Mouse (Mus musculus): Measurements from ENCODE around the gene Dpp8. TPM values are rescaled to one million over a fixed set of nuclear protein-coding genes. Genes with fewer than 3 reads are reported as not detected.

Dpp8 gene
- total RNA-seq, 1 experiment from 2014 or later: 86.9 TPM

Other genes starting within 250 kb of the Dpp8 start
- 18.6 and 20.7 TPM in 2 replicates for gene Dennd4a, start 221.1 kb upstream of the Dpp8 start, total RNA-seq (2021)
- gene Slc24a1, start 80.8 kb upstream of the Dpp8 start, total RNA-seq (2021): 0.07 and 0.15 TPM in 2 replicates
- gene Ints14, start 71.5 kb upstream of the Dpp8 start, total RNA-seq (2021): 27.2 and 30.1 TPM in 2 replicates
- gene Hacd3, start 10.7 kb upstream of the Dpp8 start, total RNA-seq (2021): 179 and 191 TPM in 2 replicates
- 18.3 and 23.2 TPM in 2 replicates for gene Igdcc4, start 69.1 kb downstream of the Dpp8 start, total RNA-seq (2021)
- 1.2 and 1.4 TPM in 2 replicates for gene Igdcc3, start 108.8 kb downstream of the Dpp8 start, total RNA-seq (2021)
- gene Parp16, start 162.9 kb downstream of the Dpp8 start, total RNA-seq (2021): 15.2 and 17.3 TPM in 2 replicates
- gene Cilp, start 232.8 kb downstream of the Dpp8 start, total RNA-seq (2021): 5.1 and 5.6 TPM in 2 replicates